Mouse (Mus musculus): Measurements from ENCODE around the gene Psma3.

Psma3 gene

GRCm38 (mm10) chr12:70974441-70975266 lies at the start of gene Psma3:
Gene Psma3 (plus strand): TSS chr12:70974621.
- peak; percentile 94 for DNase-seq

DNA sequence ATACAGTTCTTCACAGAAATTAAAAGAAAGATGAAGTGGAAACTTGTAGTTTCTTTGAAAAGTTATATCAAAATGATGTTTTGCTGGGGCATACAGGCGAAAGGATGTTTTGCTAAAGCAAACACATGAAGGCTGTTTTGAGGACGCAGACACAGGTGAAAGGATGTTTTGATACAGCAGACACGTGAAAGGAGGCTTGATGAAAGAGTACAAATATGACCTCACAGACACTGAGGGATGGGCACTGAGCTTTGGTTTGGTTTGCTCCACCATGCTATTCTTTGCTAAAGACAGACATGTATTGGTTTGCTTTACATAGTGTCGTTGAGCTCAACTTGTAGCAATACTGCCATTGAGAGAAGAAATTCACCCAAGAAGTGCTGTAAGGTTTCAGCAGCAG lies 44.6 kb upstream of the Psma3 start:
- no peak for DNase-seq

DNA sequence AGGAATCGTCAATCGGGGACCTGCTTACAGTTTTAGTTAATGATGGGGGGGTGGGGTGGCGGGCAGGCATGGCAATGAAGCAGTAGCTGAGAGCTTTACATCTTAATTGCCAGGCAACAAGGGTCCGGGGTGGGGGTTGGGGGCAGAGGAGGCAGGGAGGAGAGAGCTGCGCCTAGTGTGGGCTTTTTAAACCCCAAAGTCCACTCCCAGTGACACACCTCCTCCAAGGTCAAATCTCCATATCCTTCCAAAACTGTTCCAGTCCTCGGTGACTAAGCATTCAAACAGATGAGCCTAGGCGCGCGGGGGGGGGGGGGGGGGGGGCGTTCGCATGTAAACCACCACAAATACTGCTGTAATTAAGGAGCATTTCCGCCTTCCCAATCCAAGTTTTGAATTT lies 37.3 kb upstream of the Psma3 start:
- no peak for DNase-seq

GRCm38 (mm10) chr12:70937571-70938384 lies 36.6 kb upstream of the Psma3 start, which contains the start of gene Actr10:
Gene Actr10 (plus strand): TSS chr12:70937857.
- DNase-seq: peak; percentile 92

DNA sequence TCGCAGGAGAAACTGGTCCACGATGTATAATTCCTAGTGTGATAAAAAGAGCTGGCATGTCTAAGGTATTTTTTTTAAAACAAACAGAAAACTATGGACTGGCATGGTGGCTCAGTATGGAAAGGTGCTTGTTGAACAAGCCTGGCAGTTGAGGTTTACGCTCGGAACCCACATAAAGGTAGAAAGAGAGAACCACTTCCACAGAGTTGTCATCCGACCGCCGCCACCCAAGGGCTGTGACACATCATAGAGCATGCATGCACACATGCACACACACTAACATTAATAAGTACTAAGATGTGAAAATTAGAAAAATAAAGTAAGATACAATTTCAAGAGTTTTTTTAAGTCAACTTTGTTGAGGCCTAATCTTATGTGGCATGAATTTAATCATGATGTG lies 33.6 kb upstream of the Psma3 start:
- no peak for DNase-seq

GRCm38 (mm10) chr12:70944181-70944580 lies 30.2 kb upstream of the Psma3 start:
- DNase-seq: no peak

DNA sequence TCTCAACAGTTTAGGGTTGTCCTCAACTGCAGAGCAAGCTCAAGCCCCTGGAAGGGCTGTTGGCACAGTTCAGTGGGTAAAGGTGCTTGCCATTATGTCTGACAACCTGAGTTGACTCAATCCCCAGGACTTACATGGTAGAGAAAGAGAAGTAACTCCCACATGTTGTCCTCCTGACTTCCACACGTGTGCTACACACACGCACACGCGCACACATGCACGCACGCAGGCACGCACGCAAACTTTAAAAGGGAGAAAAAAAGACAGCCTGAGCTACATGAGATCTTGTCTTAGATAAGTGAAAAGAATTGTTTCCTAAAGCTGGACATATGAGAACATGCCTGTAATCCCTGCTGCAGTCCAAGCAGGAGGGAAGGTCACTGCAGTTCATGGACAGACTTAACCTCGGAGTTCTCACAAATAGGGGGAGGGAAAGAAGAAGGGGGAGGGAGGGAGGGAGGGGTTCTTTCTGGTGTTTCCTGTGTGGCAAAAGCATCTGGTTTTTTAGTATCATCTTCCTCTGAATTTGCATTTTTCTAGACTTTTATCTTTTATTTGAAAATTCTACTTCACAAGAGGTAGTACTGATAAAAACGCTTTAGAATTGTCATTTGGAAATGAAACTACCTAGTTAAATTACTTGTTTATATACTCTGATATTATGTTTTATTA lies 27.7 kb upstream of the Psma3 start:
- DNase-seq: no peak

GRCm38 (mm10) chr12:70958640-70959039 lies 15.8 kb upstream of the Psma3 start:
- no peak for DNase-seq

GRCm38 (mm10) chr12:70967581-70967980 lies 6.8 kb upstream of the Psma3 start:
- no peak for DNase-seq

DNA sequence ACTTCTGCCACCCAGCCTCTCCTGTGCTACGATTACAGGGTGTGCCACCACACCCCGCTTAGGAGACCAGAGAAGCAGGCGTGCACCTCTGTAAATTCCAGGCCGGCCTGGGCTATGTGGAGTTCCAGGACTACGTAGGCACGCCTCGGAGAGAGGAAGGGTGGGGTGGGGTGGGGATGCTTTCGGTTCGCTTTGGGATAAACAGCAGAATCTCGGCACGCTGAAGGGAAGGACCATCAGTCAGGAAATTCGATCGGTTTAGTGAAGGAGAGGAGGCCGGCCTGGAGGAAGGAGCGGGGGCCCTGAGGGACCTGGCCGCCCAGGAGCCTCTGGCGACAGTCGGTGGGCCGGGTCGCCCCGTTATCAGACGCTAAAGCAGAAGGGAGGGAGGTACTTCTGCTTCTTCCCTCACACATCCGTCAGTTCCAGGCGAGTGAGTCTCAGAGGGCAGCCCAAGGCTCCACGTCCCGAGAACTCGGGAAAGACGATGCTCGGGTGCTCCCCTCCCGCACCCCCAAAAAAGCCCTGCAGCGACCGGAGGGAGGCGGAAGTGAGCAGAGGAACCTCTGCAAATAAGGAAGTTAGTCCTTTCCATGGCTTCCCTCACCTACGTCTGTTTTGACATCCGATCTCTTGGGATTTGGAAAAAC lies 6.2 kb upstream of the Psma3 start:
- peak; percentile 80 for DNase-seq

GRCm38 (mm10) chr12:70968791-70969307 lies 5.6 kb upstream of the Psma3 start:
- DNase-seq: peak; percentile 86

DNA sequence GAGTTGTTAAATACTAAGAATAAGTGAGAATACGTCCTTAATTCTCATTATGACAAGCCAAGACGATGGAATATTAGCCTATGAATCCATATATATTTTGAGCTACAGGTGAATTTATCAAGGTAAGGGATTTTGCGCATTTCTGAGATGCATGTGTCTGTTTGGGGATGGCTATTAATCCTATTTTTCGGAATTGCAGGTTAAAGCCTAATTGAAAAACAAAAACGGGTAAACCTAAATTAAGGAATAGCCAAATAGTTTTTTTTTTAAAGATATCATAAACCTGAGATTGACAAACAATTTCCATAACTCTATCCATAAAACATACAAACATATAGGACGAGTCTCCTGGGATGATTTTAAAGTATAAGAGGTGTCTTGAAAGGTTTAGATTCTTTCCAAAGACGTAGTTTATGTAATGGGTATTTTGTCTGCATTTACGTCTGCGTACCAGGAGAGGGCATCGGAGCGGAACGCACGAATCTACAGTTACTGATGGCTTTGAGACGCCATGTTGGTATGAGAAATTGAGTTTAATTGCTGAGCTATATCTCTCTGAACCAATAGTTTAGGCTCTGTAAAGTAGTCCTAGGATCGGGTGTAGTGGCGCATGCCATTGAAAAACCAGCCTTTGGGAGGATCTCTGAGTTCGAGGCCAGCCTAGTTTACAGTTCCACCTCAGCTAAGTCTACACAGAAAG lies 4.8 kb upstream of the Psma3 start:
- DNase-seq: peak; percentile 60

DNA sequence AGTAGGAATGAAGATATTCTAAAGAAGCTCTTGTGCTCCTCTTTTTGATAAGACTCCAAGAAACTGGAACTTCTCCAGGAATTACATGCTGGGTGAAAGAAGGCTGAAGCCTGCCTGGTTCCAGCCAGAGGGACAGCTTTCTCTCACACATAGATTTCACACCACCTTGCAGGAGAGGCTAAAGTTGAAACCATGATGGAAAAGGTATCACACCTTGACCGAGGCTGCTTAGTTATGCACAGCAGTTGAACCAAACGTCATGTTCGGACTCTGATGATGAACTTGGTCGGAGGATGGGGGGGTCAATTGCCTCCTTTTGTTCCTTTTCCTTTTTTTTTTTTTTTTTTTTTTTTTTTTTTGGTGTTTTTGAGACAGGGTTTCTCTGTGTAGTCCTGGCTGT lies 590 bp upstream of the Psma3 start:
- DNase-seq: no peak

DNA sequence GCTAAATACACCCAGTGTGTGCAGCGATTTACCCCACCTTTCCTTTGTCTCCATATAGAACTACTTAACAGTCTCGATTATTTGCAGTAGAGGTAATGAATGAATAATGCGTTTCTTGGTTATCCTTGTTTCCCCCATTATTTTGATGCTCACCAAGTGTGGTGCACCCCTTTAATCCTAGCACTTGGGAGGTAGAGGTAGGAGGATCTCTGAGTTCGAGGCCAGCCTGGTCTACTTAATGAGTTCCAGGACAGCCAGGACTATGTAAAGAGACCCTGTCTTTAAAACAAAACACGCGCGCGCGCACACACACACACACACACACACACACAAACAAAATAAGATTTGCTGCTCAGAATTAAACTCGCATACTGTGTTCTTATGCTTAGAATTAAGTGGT lies 985 bp downstream of the Psma3 start:
- no peak for DNase-seq

GRCm38 (mm10) chr12:70975891-70976290 lies 1.5 kb downstream of the Psma3 start:
- no peak for DNase-seq

DNA sequence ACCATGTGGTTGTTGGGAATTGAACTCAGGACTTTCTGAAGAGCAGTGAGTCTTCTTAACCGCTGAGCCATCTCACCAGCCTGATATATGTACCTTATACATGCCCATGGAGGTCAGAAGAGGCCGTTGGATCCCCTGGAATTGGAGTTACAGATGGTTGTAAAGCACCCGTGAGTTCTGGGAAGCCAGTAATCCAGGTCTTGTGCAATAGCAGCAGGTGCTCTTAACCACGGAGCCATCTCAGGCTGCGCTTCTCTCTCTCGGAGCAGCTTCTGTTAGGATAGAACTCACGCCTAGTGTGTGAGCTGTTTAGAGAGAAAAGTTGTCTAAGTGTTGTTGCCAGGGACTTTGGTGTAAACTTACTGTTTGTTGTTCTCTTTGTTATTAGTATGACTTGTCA lies 3.9 kb downstream of the Psma3 start:
- no peak for DNase-seq

GRCm38 (mm10) chr12:70984855-70985550 lies 10.6 kb downstream of the Psma3 start:
- no peak for DNase-seq

- no peak for DNase-seq
Observed at GRCm38 (mm10) chr12:70997225-70997624, 22.8 kb downstream of the Psma3 start.

- no peak for DNase-seq
Observed at GRCm38 (mm10) chr12:70999423-70999903, 25.0 kb downstream of the Psma3 start.

DNA sequence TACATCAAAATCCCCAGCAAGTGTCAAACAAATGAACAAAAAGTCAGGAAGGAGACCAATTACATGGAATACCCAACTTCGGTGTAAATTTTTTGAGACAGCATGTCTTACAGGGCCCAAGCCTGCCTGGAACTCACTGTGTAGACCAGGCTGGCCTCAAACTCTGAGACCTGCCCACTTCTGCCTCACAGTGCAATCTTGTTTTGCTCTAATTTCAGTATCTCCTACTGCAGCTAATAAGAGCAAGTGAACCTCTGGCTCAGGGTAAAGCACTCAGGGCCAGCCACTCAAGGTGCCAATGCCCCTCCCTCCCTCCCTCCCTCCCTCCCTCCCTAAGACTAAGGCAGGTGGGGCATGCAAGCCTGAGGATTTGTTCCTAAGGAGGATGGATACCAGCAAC lies 25.9 kb downstream of the Psma3 start:
- DNase-seq: no peak

- DNase-seq: no peak
Observed at GRCm38 (mm10) chr12:71001456-71001855, 27.0 kb downstream of the Psma3 start.

Measured in right cerebral cortex, adult 18-20 months (tissue).